Mouse (Mus musculus): ENCODE measurements around the gene Tmem54. TPM values are rescaled to one million over a fixed set of nuclear protein-coding genes. Genes with fewer than 3 reads are reported as not detected.

The Tmem54 gene
- polyA plus RNA-seq, 1 experiment from 2014 or later: 0.20 TPM

- Histone ChIP-seq H3K4me2 (no peak overlapping the region), H3K4me1 (ENCODE audit: control insufficient read depth, insufficient read depth, low read length) (no peaks in the 10 kb centered on the region; the same call in 1 of the 2 replicates), H3K9me3 (ENCODE audit: control insufficient read depth, low read length) (no peaks in the 10 kb centered on the region), H3K9ac (ENCODE audit: low read length) (no peak overlapping the region), H3K27me3 (ENCODE audit: control insufficient read depth, insufficient read depth, low read length) (no peaks in the 10 kb centered on the region; the same call in 1 of the 2 replicates), H3K27ac (ENCODE audit: low read depth, low read length) (no peak overlapping the region), H3K4me3 (ENCODE audit: low read depth, low read length) (no peak overlapping the region), H3K36me3 (ENCODE audit: control insufficient read depth, insufficient read depth, low read length) (no peaks in the 10 kb centered on the region)
- WGBS: 64% methylated on average over 11 of the region's 11 CpGs
- ATAC-seq (ENCODE audit: low FRiP score) (no peak), DNase-seq (ENCODE audit: low spot score, missing footprints) (no peak)
Measured at GRCm38 (mm10) chr4:129111350-129111749, 6.0 kb downstream of the Tmem54 start.

- Histone ChIP-seq H3K36me3 (ENCODE audit: control insufficient read depth, insufficient read depth, low read length) (no peaks in the 10 kb centered on the region), H3K27me3 (ENCODE audit: control insufficient read depth, insufficient read depth, low read length) (no peaks in the 10 kb centered on the region), H3K4me1 (ENCODE audit: control insufficient read depth, insufficient read depth, low read length) (no peaks in the 10 kb centered on the region; the same call in 1 of the 2 replicates), H3K9me3 (ENCODE audit: control insufficient read depth, low read length) (no peaks in the 10 kb centered on the region), H3K4me3 (ENCODE audit: low read depth, low read length) (no peak overlapping the region), H3K27ac (ENCODE audit: low read depth, low read length) (no peak overlapping the region), H3K9ac (ENCODE audit: low read length) (no peak overlapping the region), H3K4me2 (no peak overlapping the region)
- 76% methylated on average over 13 of the region's 13 CpGs for WGBS
- ATAC-seq (ENCODE audit: low FRiP score) (no peak), DNase-seq (ENCODE audit: low spot score, missing footprints) (no peak)
Measured at GRCm38 (mm10) chr4:129112231-129112630, 6.9 kb downstream of the Tmem54 start.

- Histone ChIP-seq H3K27me3 (ENCODE audit: control insufficient read depth, insufficient read depth, low read length) (no peaks in the 10 kb centered on the region), H3K27ac (ENCODE audit: low read depth, low read length) (no peak overlapping the region), H3K36me3 (ENCODE audit: control insufficient read depth, insufficient read depth, low read length) (no peaks in the 10 kb centered on the region), H3K4me1 (ENCODE audit: control insufficient read depth, insufficient read depth, low read length) (no peaks in the 10 kb centered on the region; the same call in 1 of the 2 replicates), H3K9ac (ENCODE audit: low read length) (no peak overlapping the region), H3K4me3 (ENCODE audit: low read depth, low read length) (no peak overlapping the region), H3K9me3 (ENCODE audit: control insufficient read depth, low read length) (no peaks in the 10 kb centered on the region), H3K4me2 (no peak overlapping the region)
- 32% methylated on average over 28 of the region's 28 CpGs for WGBS
- ATAC-seq (ENCODE audit: low FRiP score) (peak; percentile 95), DNase-seq (ENCODE audit: low spot score, missing footprints) (peak; percentile 96)
Measured at GRCm38 (mm10) chr4:129113083-129113988, 8.0 kb downstream of the Tmem54 start.

GRCm38 (mm10) chr4:129116703-129117102 is 11.4 kb downstream of the Tmem54 start:
- H3K4me2 ChIP-seq: no peak overlapping the region
- H3K27me3 ChIP-seq (ENCODE audit: control insufficient read depth, insufficient read depth, low read length): peaks cover 16% of the 10 kb centered on the region
- ATAC-seq (ENCODE audit: low FRiP score) (no peak), DNase-seq (ENCODE audit: low spot score, missing footprints) (no peak)
- WGBS: 92% methylated on average over 8 of the region's 8 CpGs
- no peak overlapping the region for H3K9ac ChIP-seq (ENCODE audit: low read length)
- peaks cover 10% of the 10 kb centered on the region for H3K4me1 ChIP-seq (ENCODE audit: control insufficient read depth, insufficient read depth, low read length)
- no peaks in the 10 kb centered on the region for H3K9me3 ChIP-seq (ENCODE audit: control insufficient read depth, low read length)
- no peaks in the 10 kb centered on the region for H3K36me3 ChIP-seq (ENCODE audit: control insufficient read depth, insufficient read depth, low read length)
- H3K4me3 ChIP-seq (ENCODE audit: low read depth, low read length): no peak overlapping the region
- no peak overlapping the region for H3K27ac ChIP-seq (ENCODE audit: low read depth, low read length)

GRCm38 (mm10) chr4:129117720-129118510 is 12.6 kb downstream of the Tmem54 start:
- WGBS: 91% methylated on average over 14 of the region's 14 CpGs
- H3K4me2 ChIP-seq: no peak overlapping the region
- H3K9ac ChIP-seq (ENCODE audit: low read length): no peak overlapping the region
- peaks cover 27% of the 10 kb centered on the region for H3K27me3 ChIP-seq (ENCODE audit: control insufficient read depth, insufficient read depth, low read length)
- no peak overlapping the region for H3K27ac ChIP-seq (ENCODE audit: low read depth, low read length)
- peaks cover 10% of the 10 kb centered on the region for H3K4me1 ChIP-seq (ENCODE audit: control insufficient read depth, insufficient read depth, low read length)
- no peaks in the 10 kb centered on the region for H3K36me3 ChIP-seq (ENCODE audit: control insufficient read depth, insufficient read depth, low read length)
- no peak for ATAC-seq (ENCODE audit: low FRiP score)
- no peak overlapping the region for H3K4me3 ChIP-seq (ENCODE audit: low read depth, low read length)
- DNase-seq (ENCODE audit: low spot score, missing footprints): no peak
- no peaks in the 10 kb centered on the region for H3K9me3 ChIP-seq (ENCODE audit: control insufficient read depth, low read length)

GRCm38 (mm10) chr4:129119708-129120107 is 14.4 kb downstream of the Tmem54 start:
- Histone ChIP-seq H3K4me1 (ENCODE audit: control insufficient read depth, insufficient read depth, low read length) (peaks cover 10% of the 10 kb centered on the region), H3K27me3 (ENCODE audit: control insufficient read depth, insufficient read depth, low read length) (peaks cover 31% of the 10 kb centered on the region), H3K9me3 (ENCODE audit: control insufficient read depth, low read length) (no peaks in the 10 kb centered on the region), H3K27ac (ENCODE audit: low read depth, low read length) (no peak overlapping the region), H3K4me2 (no peak overlapping the region), H3K9ac (ENCODE audit: low read length) (no peak overlapping the region), H3K4me3 (ENCODE audit: low read depth, low read length) (no peak overlapping the region), H3K36me3 (ENCODE audit: control insufficient read depth, insufficient read depth, low read length) (no peaks in the 10 kb centered on the region)
- no peak for DNase-seq (ENCODE audit: low spot score, missing footprints)
- no peak for ATAC-seq (ENCODE audit: low FRiP score)
- WGBS: 80% methylated on average over 10 of the region's 10 CpGs

GRCm38 (mm10) chr4:129120520-129121445 is 15.4 kb downstream of the Tmem54 start:
- H3K4me3 ChIP-seq (ENCODE audit: low read depth, low read length): peak overlapping the region; percentile 36
- peak; percentile 68 for ATAC-seq (ENCODE audit: low FRiP score)
- WGBS: under 1% methylated on average over 47 of the region's 59 CpGs

GRCm38 (mm10) chr4:129121569-129122086 is 16.3 kb downstream of the Tmem54 start, which contains the start of gene Hpca:
Hpca (minus strand) TSS chr4:129122036.
- Histone ChIP-seq H3K4me1 (ENCODE audit: control insufficient read depth, insufficient read depth, low read length) (peaks cover 16% of the 10 kb centered on the region), H3K4me3 (ENCODE audit: low read depth, low read length) (peak within 1 kb of the TSS; percentile 36), H3K36me3 (ENCODE audit: control insufficient read depth, insufficient read depth, low read length) (no peaks in the 10 kb centered on the region), H3K27ac (ENCODE audit: low read depth, low read length) (no peak within 1 kb of the TSS), H3K9ac (ENCODE audit: low read length) (peak within 1 kb of the TSS; percentile 51), H3K27me3 (ENCODE audit: control insufficient read depth, insufficient read depth, low read length) (peaks cover 31% of the 10 kb centered on the region), H3K4me2 (peak within 1 kb of the TSS; percentile 74), H3K9me3 (ENCODE audit: control insufficient read depth, low read length) (no peaks in the 10 kb centered on the region)
- no peak for DNase-seq (ENCODE audit: low spot score, missing footprints)
- WGBS: 4% methylated on average over 17 of the region's 17 CpGs
- ATAC-seq (ENCODE audit: low FRiP score): peak; percentile 20

More at GRCm38 (mm10) chr4:129120520-129121445, 15.4 kb downstream of the Tmem54 start:
- Histone ChIP-seq H3K27me3 (ENCODE audit: control insufficient read depth, insufficient read depth, low read length) (peaks cover 31% of the 10 kb centered on the region), H3K9ac (ENCODE audit: low read length) (peak overlapping the region; percentile 51), H3K4me1 (ENCODE audit: control insufficient read depth, insufficient read depth, low read length) (peaks cover 16% of the 10 kb centered on the region), H3K4me2 (peak overlapping the region; percentile 74), H3K36me3 (ENCODE audit: control insufficient read depth, insufficient read depth, low read length) (no peaks in the 10 kb centered on the region), H3K27ac (ENCODE audit: low read depth, low read length) (no peak overlapping the region), H3K9me3 (ENCODE audit: control insufficient read depth, low read length) (no peaks in the 10 kb centered on the region)
- DNase-seq (ENCODE audit: low spot score, missing footprints): peak; percentile 94

Data from midbrain, embryonic 11.5 days (tissue).